Mouse (Mus musculus) CD4-positive, CD25-positive, alpha-beta regulatory T cell, adult 9 weeks (primary cell): ENCODE data around the gene Ripply2. TPM values are rescaled to one million over a fixed set of nuclear protein-coding genes. Genes with fewer than 3 reads are reported as not detected.

ENCODE experiments used
- polyA plus RNA-seq: library from polyadenylated mRNA; unstranded; fragments of 100-300 nt; shearing (Covaris generic); gene quantifications from one replicate; pipeline ENCODE4 v1.2.1, GENCODE M21; 2017

Gene Ripply2
- not detected for polyA plus RNA-seq

DNA sequence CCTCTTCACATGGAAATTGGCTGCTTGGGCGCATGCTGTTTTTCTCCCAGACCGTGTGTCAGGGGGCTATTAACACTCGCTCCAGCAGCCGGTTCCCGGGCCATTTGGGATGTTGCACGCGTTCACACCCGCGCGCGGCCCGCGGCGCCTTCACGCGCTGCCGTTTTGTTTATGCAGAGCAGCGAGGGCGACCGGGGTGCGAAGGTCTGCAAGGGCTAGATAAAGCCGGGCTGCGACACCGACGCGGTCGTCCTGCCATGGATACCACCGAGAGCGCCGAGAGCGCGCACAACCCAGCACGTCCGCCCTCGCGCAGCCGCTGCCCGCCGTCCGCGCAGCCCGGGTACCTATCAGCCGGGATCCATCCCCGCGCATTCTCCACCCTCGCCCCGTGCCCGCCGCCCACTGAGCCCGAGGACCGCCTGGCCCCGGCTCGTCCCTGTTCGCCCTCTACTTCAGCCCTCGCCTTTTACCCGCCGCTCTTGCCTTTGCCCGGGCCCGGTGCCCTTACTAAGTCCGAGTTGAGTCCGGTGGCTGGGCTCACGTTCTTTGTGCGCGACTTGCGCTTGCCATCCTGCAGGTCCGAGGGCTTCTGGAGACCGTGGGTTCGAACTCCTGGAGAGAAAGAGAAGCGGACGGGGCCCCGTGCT is at the start of gene Ripply2:
Gene Ripply2 (plus strand): TSS at position 250 of the 650 bp plus-strand sequence.

GRCm38 (mm10) chr9:87021778-87022523 is 6.6 kb downstream of the Ripply2 start, which contains the start of gene Cyb5r4:
TSS of gene Cyb5r4 (plus strand) at chr9:87022014.

Other genes with a start within 250 kb of the Ripply2 start
- not detected for gene Snap91, start 134.9 kb upstream of the Ripply2 start, polyA plus RNA-seq
- gene Cyb5r4, start 6.5 kb downstream of the Ripply2 start, polyA plus RNA-seq = 30.3 TPM
- gene Mrap2, start 128.8 kb downstream of the Ripply2 start, polyA plus RNA-seq = not detected
- 12.6 TPM for gene Cep162, start 240.0 kb downstream of the Ripply2 start, polyA plus RNA-seq